Mouse (Mus musculus): Measurements from ENCODE around the gene Nfil3.

DNA sequence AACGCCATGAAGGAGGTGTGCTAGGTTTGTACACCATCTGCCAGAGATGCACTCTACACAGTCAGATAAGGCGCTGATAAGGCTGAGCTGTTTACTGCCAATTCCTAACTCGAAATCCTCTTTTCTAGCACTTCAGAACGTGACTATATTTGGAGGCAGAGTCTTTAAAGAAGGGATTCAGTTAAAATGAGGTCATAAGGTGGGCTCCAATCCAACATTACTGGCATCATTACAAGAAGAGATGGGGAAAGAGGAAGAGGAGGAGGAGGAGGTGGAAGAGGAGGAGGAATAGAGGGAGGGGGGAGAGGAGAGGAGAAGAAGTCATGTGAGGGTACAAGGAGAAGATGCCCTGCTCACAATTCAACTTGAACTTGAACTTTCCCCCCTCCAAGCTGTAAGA, 36.8 kb downstream of the Nfil3 start:
- TF ChIP-seq CTCF (IDR thresholded peaks at IDR 0.05; ENCODE audit: borderline replicate concordance, extremely low read depth, insufficient read depth, insufficient read length) (no peak), POLR2A (IDR thresholded peaks at IDR 0.05; ENCODE audit: borderline replicate concordance, extremely low read depth, insufficient read depth, insufficient read length, poor library complexity, severe bottlenecking) (no peak)
